Mouse (Mus musculus): ENCODE data around the gene Steap2. TPM values are rescaled to one million over a fixed set of nuclear protein-coding genes. Genes with fewer than 3 reads are reported as not detected.
"Not testable (repeated sequence)": the region's sequence is repeated elsewhere in the genome, so short reads cannot be mapped to it uniquely, and the experiment has no call there.

Gene Steap2
- polyA plus RNA-seq, 1 experiment from 2014 or later: 5.4 TPM

- Histone ChIP-seq H3K4me1 (ENCODE audit: insufficient read depth) (no peaks in the 10 kb centered on the region), H3K4me3 (ENCODE audit: low read depth, low read length) (no peak overlapping the region), H3K4me2 (no peak overlapping the region), H3K27ac (ENCODE audit: low read depth) (no peak overlapping the region), H3K27me3 (ENCODE audit: insufficient read depth, low read length) (0 out of 2 replicates have a peak, but pooled peaks cover 3% of the 10 kb centered on the region), H3K9me3 (ENCODE audit: low read depth, low read length) (no peaks in the 10 kb centered on the region), H3K36me3 (ENCODE audit: insufficient read depth) (no peaks in the 10 kb centered on the region), H3K9ac (no peak overlapping the region)
- 63% methylated on average over 8 of the region's 8 CpGs for WGBS
- ATAC-seq (ENCODE audit: insufficient read depth) (no peak), DNase-seq (no peak)
- no peak for TF ChIP-seq CTCF (IDR thresholded peaks at IDR 0.05; ENCODE audit: low read depth)
Measured at GRCm38 (mm10) chr5:5688945-5689540, 5.3 kb downstream of the Steap2 start.

GRCm38 (mm10) chr5:5688228-5688627 lies 6.2 kb downstream of the Steap2 start:
- Histone ChIP-seq H3K27ac (ENCODE audit: low read depth) (no peak overlapping the region), H3K9me3 (ENCODE audit: low read depth, low read length) (no peaks in the 10 kb centered on the region), H3K9ac (no peak overlapping the region), H3K4me3 (ENCODE audit: low read depth, low read length) (no peak overlapping the region), H3K4me1 (ENCODE audit: insufficient read depth) (no peaks in the 10 kb centered on the region), H3K36me3 (ENCODE audit: insufficient read depth) (no peaks in the 10 kb centered on the region), H3K4me2 (no peak overlapping the region), H3K27me3 (ENCODE audit: insufficient read depth, low read length) (0 out of 2 replicates have a peak, but pooled peaks cover 3% of the 10 kb centered on the region)
- WGBS: 71% methylated on average over 6 of the region's 6 CpGs
- no peak for TF ChIP-seq CTCF (IDR thresholded peaks at IDR 0.05; ENCODE audit: low read depth)
- peak; percentile 3 for DNase-seq
- ATAC-seq (ENCODE audit: insufficient read depth): no peak

- DNase-seq: peak; percentile 64
- H3K9ac ChIP-seq: no peak overlapping the region
- no peak overlapping the region for H3K27ac ChIP-seq (ENCODE audit: low read depth)
- no peaks in the 10 kb centered on the region for H3K27me3 ChIP-seq (ENCODE audit: insufficient read depth, low read length)
- peak; percentile 93 for ATAC-seq (ENCODE audit: insufficient read depth)
- H3K4me1 ChIP-seq (ENCODE audit: insufficient read depth): no peaks in the 10 kb centered on the region
- H3K4me2 ChIP-seq: no peak overlapping the region
- no peaks in the 10 kb centered on the region for H3K9me3 ChIP-seq (ENCODE audit: low read depth, low read length)
- no peak for TF ChIP-seq CTCF (IDR thresholded peaks at IDR 0.05; ENCODE audit: low read depth)
- H3K36me3 ChIP-seq (ENCODE audit: insufficient read depth): no peaks in the 10 kb centered on the region
- 3% methylated on average over 1 of the region's 1 CpGs for WGBS
- no peak overlapping the region for H3K4me3 ChIP-seq (ENCODE audit: low read depth, low read length)
Measured at GRCm38 (mm10) chr5:5686973-5687372, 7.4 kb downstream of the Steap2 start.

- not testable (repeated sequence) for H3K36me3 ChIP-seq (ENCODE audit: insufficient read depth); H3K4me1 ChIP-seq (ENCODE audit: insufficient read depth); ATAC-seq (ENCODE audit: insufficient read depth); H3K4me2 ChIP-seq; H3K27me3 ChIP-seq (ENCODE audit: insufficient read depth, low read length); DNase-seq; H3K4me3 ChIP-seq (ENCODE audit: low read depth, low read length); H3K9ac ChIP-seq; H3K27ac ChIP-seq (ENCODE audit: low read depth); H3K9me3 ChIP-seq (ENCODE audit: low read depth, low read length)
- 84% methylated on average over 2 of the region's 2 CpGs for WGBS
Measured at GRCm38 (mm10) chr5:5684946-5685345, 9.4 kb downstream of the Steap2 start.

GRCm38 (mm10) chr5:5683292-5683691 lies 11.1 kb downstream of the Steap2 start:
- Histone ChIP-seq H3K36me3 (ENCODE audit: insufficient read depth) (no peaks in the 10 kb centered on the region), H3K4me2 (no peak overlapping the region), H3K9me3 (ENCODE audit: low read depth, low read length) (no peaks in the 10 kb centered on the region), H3K4me1 (ENCODE audit: insufficient read depth) (no peaks in the 10 kb centered on the region), H3K4me3 (ENCODE audit: low read depth, low read length) (no peak overlapping the region), H3K27ac (ENCODE audit: low read depth) (no peak overlapping the region), H3K9ac (no peak overlapping the region), H3K27me3 (ENCODE audit: insufficient read depth, low read length) (no peaks in the 10 kb centered on the region)
- TF ChIP-seq CTCF (IDR thresholded peaks at IDR 0.05; ENCODE audit: low read depth): no peak
- no peak for DNase-seq
- ATAC-seq (ENCODE audit: insufficient read depth): no peak
- WGBS: 70% methylated on average over 4 of the region's 4 CpGs

GRCm38 (mm10) chr5:5679459-5679858 lies 14.9 kb downstream of the Steap2 start:
- no peak for TF ChIP-seq CTCF (IDR thresholded peaks at IDR 0.05; ENCODE audit: low read depth)
- Histone ChIP-seq H3K4me1 (ENCODE audit: insufficient read depth) (no peaks in the 10 kb centered on the region), H3K27ac (ENCODE audit: low read depth) (no peak overlapping the region), H3K4me2 (no peak overlapping the region), H3K36me3 (ENCODE audit: insufficient read depth) (peaks cover 3% of the 10 kb centered on the region; the same call in 1 of the 2 replicates), H3K27me3 (ENCODE audit: insufficient read depth, low read length) (no peaks in the 10 kb centered on the region), H3K9ac (no peak overlapping the region), H3K9me3 (ENCODE audit: low read depth, low read length) (no peaks in the 10 kb centered on the region), H3K4me3 (ENCODE audit: low read depth, low read length) (no peak overlapping the region)
- DNase-seq (no peak), ATAC-seq (ENCODE audit: insufficient read depth) (no peak)

GRCm38 (mm10) chr5:5676082-5676481 lies 18.3 kb downstream of the Steap2 start:
- Histone ChIP-seq H3K27me3 (ENCODE audit: insufficient read depth, low read length) (no peaks in the 10 kb centered on the region), H3K27ac (ENCODE audit: low read depth) (no peak overlapping the region), H3K4me2 (no peak overlapping the region), H3K36me3 (ENCODE audit: insufficient read depth) (peaks cover 3% of the 10 kb centered on the region; the same call in 1 of the 2 replicates), H3K4me3 (ENCODE audit: low read depth, low read length) (no peak overlapping the region), H3K9me3 (ENCODE audit: low read depth, low read length) (no peaks in the 10 kb centered on the region), H3K9ac (no peak overlapping the region), H3K4me1 (ENCODE audit: insufficient read depth) (no peaks in the 10 kb centered on the region)
- no peak for TF ChIP-seq CTCF (IDR thresholded peaks at IDR 0.05; ENCODE audit: low read depth)
- 89% methylated on average over 3 of the region's 3 CpGs for WGBS
- ATAC-seq (ENCODE audit: insufficient read depth): no peak
- DNase-seq: no peak
